Mouse (Mus musculus) stomach, embryonic 14.5 days (tissue): ENCODE data around the gene Khdc1c. TPM values are rescaled to one million over a fixed set of nuclear protein-coding genes. Genes with fewer than 3 reads are reported as not detected.

Source experiments
- ATAC-seq: fragments of 200-750 bp; cut with Nextera tagmentation; 2 replicates; pipeline ENCODE4 v1.8.0; 2017; ENCODE audit warnings: low read depth, moderate TSS enrichment; ENCODE audit not compliant: insufficient number of reproducible peaks, insufficient read depth, low FRiP score
- H3K27ac ChIP-seq: fragments of 300-500 bp; sonication (generic); 2 replicates; pipeline ENCODE4 v1.5.1; 2014; ENCODE audit warnings: mild to moderate bottlenecking, low read length, moderate library complexity, mixed read lengths
- H3K27me3 ChIP-seq: fragments of 300-500 bp; sonication (generic); 2 replicates; pipeline ENCODE4 v1.6.1; 2014; ENCODE audit warnings: low read length, control low read depth, mixed read lengths; ENCODE audit not compliant: control insufficient read depth, insufficient read depth
- H3K36me3 ChIP-seq: fragments of 300-500 bp; sonication (generic); 2 replicates; pipeline ENCODE4 v1.6.1; 2014; ENCODE audit warnings: mild to moderate bottlenecking, control low read depth, low read length, moderate library complexity, mixed read lengths; ENCODE audit not compliant: control insufficient read depth, insufficient read depth
- H3K4me1 ChIP-seq: fragments of 300-500 bp; sonication (generic); 2 replicates; pipeline ENCODE4 v1.6.1; 2014; ENCODE audit warnings: low read length, control low read depth, mixed read lengths; ENCODE audit not compliant: control insufficient read depth, insufficient read depth
- H3K4me2 ChIP-seq: fragments of 300-500 bp; sonication (generic); replicated peaks from 2 replicates; pipeline ENCODE4 v1.6.1; 2014; ENCODE audit warnings: low read depth, low read length, control low read depth
- H3K4me3 ChIP-seq: fragments of 300-500 bp; sonication (generic); 2 replicates; pipeline ENCODE4 v1.5.1; 2014; ENCODE audit warnings: low read depth, low read length, control low read depth
- H3K9ac ChIP-seq: fragments of 300-500 bp; sonication (generic); replicated peaks from 2 replicates; pipeline ENCODE4 v1.6.1; 2014; ENCODE audit warnings: low read depth, mild to moderate bottlenecking, control low read depth, low read length, moderate library complexity, mixed read lengths
- H3K9me3 ChIP-seq: fragments of 300-500 bp; sonication (generic); 2 replicates; pipeline ENCODE4 v1.6.1; 2016; ENCODE audit warnings: low read depth, low read length, control low read depth; ENCODE audit not compliant: control insufficient read depth
- WGBS: fragments of 180-500 bp; shearing (Covaris S2); extraction: QIAGEN DNeasy Blood & Tissue Kit; methylation state at CpG from one replicate; pipeline ENCODE4 v1.1.7; 2014; 5-methylcytosine and 5-hydroxymethylcytosine counted together
- polyA plus RNA-seq: library from polyadenylated mRNA; unstranded; fragments of >200 nt; fragmentation: Nextera tagmentation; extraction: Ambion mirVana; gene quantifications from 2 replicates; pipeline ENCODE4 v1.2.1, GENCODE M21; 2014

Khdc1c gene
- polyA plus RNA-seq, 1 experiment from 2014 or later, result not detected

GRCm38 (mm10) chr1:21411331-21412196, 43.4 kb downstream of the Khdc1c start:
- Histone ChIP-seq H3K36me3 (no peaks in the 10 kb centered on the region), H3K9me3 (no peaks in the 10 kb centered on the region), H3K4me1 (no peaks in the 10 kb centered on the region), H3K4me2 (no peak overlapping the region), H3K9ac (no peak overlapping the region), H3K27ac (no peak overlapping the region), H3K4me3 (no peak overlapping the region), H3K27me3 (no peaks in the 10 kb centered on the region)
- no peak for ATAC-seq
- 56% methylated on average over 18 of the region's 18 CpGs for WGBS

GRCm38 (mm10) chr1:21412197-21412555, 44.0 kb downstream of the Khdc1c start:
- Histone ChIP-seq H3K36me3 (no peaks in the 10 kb centered on the region), H3K4me1 (no peaks in the 10 kb centered on the region), H3K9me3 (no peaks in the 10 kb centered on the region), H3K9ac (no peak overlapping the region), H3K27ac (no peak overlapping the region), H3K4me3 (no peak overlapping the region), H3K4me2 (no peak overlapping the region), H3K27me3 (no peaks in the 10 kb centered on the region)
- no peak for ATAC-seq
- WGBS, result 81% methylated on average over 2 of the region's 2 CpGs

- no peak overlapping the region for H3K9ac ChIP-seq
- H3K27me3 ChIP-seq, result no peaks in the 10 kb centered on the region
- ATAC-seq, result no peak
- no peak overlapping the region for H3K4me3 ChIP-seq
- no peak overlapping the region for H3K27ac ChIP-seq
- H3K4me2 ChIP-seq, result no peak overlapping the region
- H3K4me1 ChIP-seq, result no peaks in the 10 kb centered on the region
- no peaks in the 10 kb centered on the region for H3K36me3 ChIP-seq
- H3K9me3 ChIP-seq, result no peaks in the 10 kb centered on the region
Measured at GRCm38 (mm10) chr1:21419370-21419769, 51.2 kb downstream of the Khdc1c start.

Other genes starting within 250 kb of the Khdc1c start
- gene Tmem14a, start 149.8 kb upstream of the Khdc1c start, polyA plus RNA-seq, result 12.8 and 15.2 TPM in 2 replicates
- gene Gsta3, start 127.7 kb upstream of the Khdc1c start, polyA plus RNA-seq, result 3.3 and 6.4 TPM in 2 replicates
- not detected in 2 replicates for gene Khdc1a, start 18.7 kb upstream of the Khdc1c start, polyA plus RNA-seq
- 0.14 and 0.22 TPM in 2 replicates for gene Khdc1b, start 15.2 kb downstream of the Khdc1c start, polyA plus RNA-seq